Mouse (Mus musculus): Measurements from ENCODE around the gene Klf15. TPM values are rescaled to one million over a fixed set of nuclear protein-coding genes. Genes with fewer than 3 reads are reported as not detected.

The Klf15 gene
- total RNA-seq, 1 experiment: 6.4 TPM

- Histone ChIP-seq H3K4me1 (ENCODE audit: control insufficient read depth in 2 of 2, insufficient read depth in 2 of 2, low read length in 2 of 2, poor library complexity in 1 of 2) (peaks cover 0 to 5% of the 10 kb centered on the region in 2 experiments; a peak in 1 of 4 replicates), H3K36me3 (ENCODE audit: control insufficient read depth, insufficient read depth, low read length, poor library complexity, severe bottlenecking) (no peaks in the 10 kb centered on the region), H3K4me3 (ENCODE audit: insufficient read depth in 1 of 2, low read depth in 1 of 2, low read length in 2 of 2, poor library complexity in 1 of 2, severe bottlenecking in 1 of 2) (no peak overlapping the region), H3K27ac (ENCODE audit: insufficient read depth, low read depth, low read length, poor library complexity, severe bottlenecking) (no peak overlapping the region), H3K9me3 (ENCODE audit: control insufficient read depth, insufficient read depth, low read depth, low read length) (no peaks in the 10 kb centered on the region), H3K9ac (ENCODE audit: insufficient read depth, low read depth, low read length, poor library complexity, severe bottlenecking) (no peak overlapping the region)
- in situ Hi-C loops (cut with MboI; ENCODE audit: low sequenced_read_pairs in 2 of 2, unreplicated experiment in 2 of 2): no loop called here
- no peak for TF ChIP-seq ZNF384 (IDR thresholded peaks at IDR 0.05; ENCODE audit: low read depth, low read length)
- no peak for DNase-seq (ENCODE audit: low read depth, low spot score)
Measured at GRCm38 (mm10) chr6:90499509-90499908, 37.1 kb downstream of the Klf15 start.

- Histone ChIP-seq H3K9ac (ENCODE audit: insufficient read depth, low read depth, low read length, poor library complexity, severe bottlenecking) (no peak overlapping the region), H3K9me3 (ENCODE audit: control insufficient read depth, insufficient read depth, low read depth, low read length) (no peaks in the 10 kb centered on the region), H3K36me3 (ENCODE audit: control insufficient read depth, insufficient read depth, low read length, poor library complexity, severe bottlenecking) (no peaks in the 10 kb centered on the region), H3K4me3 (ENCODE audit: insufficient read depth in 1 of 2, low read depth in 1 of 2, low read length in 2 of 2, poor library complexity in 1 of 2, severe bottlenecking in 1 of 2) (no peak overlapping the region), H3K27ac (ENCODE audit: insufficient read depth, low read depth, low read length, poor library complexity, severe bottlenecking) (peak overlapping the region; percentile 29; the same call in 1 of the 2 replicates), H3K4me1 (ENCODE audit: control insufficient read depth in 2 of 2, insufficient read depth in 2 of 2, low read length in 2 of 2, poor library complexity in 1 of 2) (peaks cover 0 to 5% of the 10 kb centered on the region in 2 experiments; a peak in 2 of 4 replicates)
- DNase-seq (ENCODE audit: low read depth, low spot score): no peak
- TF ChIP-seq ZNF384 (IDR thresholded peaks at IDR 0.05; ENCODE audit: low read depth, low read length) (no peak), HCFC1 (IDR thresholded peaks at IDR 0.05; ENCODE audit: borderline replicate concordance, insufficient read depth, low read length) (no peak), CHD2 (IDR thresholded peaks at IDR 0.05; ENCODE audit: low read depth, low read length) (no peak), ZC3H11A (IDR thresholded peaks at IDR 0.05; ENCODE audit: borderline replicate concordance, low read depth, low read length) (no peak), MAFK (IDR thresholded peaks at IDR 0.05; ENCODE audit: insufficient read depth, low read depth, low read length) (no peak)
- in situ Hi-C loops (cut with MboI; ENCODE audit: low sequenced_read_pairs in 2 of 2, unreplicated experiment in 2 of 2): no loop called here
Measured at GRCm38 (mm10) chr6:90501222-90501940, 39.0 kb downstream of the Klf15 start.

- no peaks in the 10 kb centered on the region for H3K9me3 ChIP-seq (ENCODE audit: control insufficient read depth, insufficient read depth, low read depth, low read length)
- no peak overlapping the region for H3K9ac ChIP-seq (ENCODE audit: insufficient read depth, low read depth, low read length, poor library complexity, severe bottlenecking)
- no peak overlapping the region for H3K27ac ChIP-seq (ENCODE audit: insufficient read depth, low read depth, low read length, poor library complexity, severe bottlenecking)
- no peaks in the 10 kb centered on the region for H3K36me3 ChIP-seq (ENCODE audit: control insufficient read depth, insufficient read depth, low read length, poor library complexity, severe bottlenecking)
- H3K4me1 ChIP-seq (ENCODE audit: control insufficient read depth in 2 of 2, insufficient read depth in 2 of 2, low read length in 2 of 2, poor library complexity in 1 of 2): peaks cover 4 to 24% of the 10 kb centered on the region in 2 experiments
- TF ChIP-seq HCFC1 (IDR thresholded peaks at IDR 0.05; ENCODE audit: borderline replicate concordance, insufficient read depth, low read length): no peak
- TF ChIP-seq ZNF384 (IDR thresholded peaks at IDR 0.05; ENCODE audit: low read depth, low read length): no peak
- no peak for TF ChIP-seq ZC3H11A (IDR thresholded peaks at IDR 0.05; ENCODE audit: borderline replicate concordance, low read depth, low read length)
- TF ChIP-seq MAFK (IDR thresholded peaks at IDR 0.05; ENCODE audit: insufficient read depth, low read depth, low read length): no peak
- no peak for TF ChIP-seq CHD2 (IDR thresholded peaks at IDR 0.05; ENCODE audit: low read depth, low read length)
- no peak overlapping the region for H3K4me3 ChIP-seq (ENCODE audit: insufficient read depth in 1 of 2, low read depth in 1 of 2, low read length in 2 of 2, poor library complexity in 1 of 2, severe bottlenecking in 1 of 2)
- no peak for DNase-seq (ENCODE audit: low read depth, low spot score)
- in situ Hi-C loops (cut with MboI; ENCODE audit: low sequenced_read_pairs in 2 of 2, unreplicated experiment in 2 of 2): no loop called here
Measured at GRCm38 (mm10) chr6:90505906-90506305, 43.5 kb downstream of the Klf15 start.

DNA sequence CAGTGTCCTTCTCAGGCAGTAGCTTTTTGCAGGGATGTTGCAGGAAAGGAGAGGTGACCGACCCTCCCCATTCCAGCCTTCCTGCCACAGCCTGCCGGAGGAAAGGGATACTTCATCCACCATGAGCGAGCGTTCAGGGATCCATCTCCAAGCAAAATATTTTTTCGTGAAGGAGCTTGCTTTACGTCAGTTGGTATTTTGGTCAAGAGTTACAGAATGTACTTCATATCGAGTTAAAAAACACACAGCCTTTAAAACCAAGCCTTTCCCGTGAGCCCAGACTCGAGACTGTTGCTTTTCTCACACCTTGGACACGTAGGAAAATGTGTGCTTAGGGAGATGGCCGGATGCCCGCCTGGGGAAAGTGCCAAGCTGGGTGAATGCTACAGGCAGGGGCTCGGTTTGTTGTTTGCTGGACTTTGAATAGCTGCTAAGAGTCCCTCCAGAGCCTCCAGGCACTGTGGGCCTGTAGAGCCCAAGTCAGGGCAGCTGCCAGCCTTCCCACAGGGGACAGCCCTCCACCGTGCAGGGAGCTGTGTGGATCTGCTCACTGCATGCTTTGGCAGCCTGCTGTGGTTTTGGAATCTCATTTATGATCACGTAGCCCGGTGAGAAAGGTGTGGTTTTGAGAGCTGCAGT lies 44.4 kb downstream of the Klf15 start:
- Histone ChIP-seq H3K4me3 (ENCODE audit: insufficient read depth in 1 of 2, low read depth in 1 of 2, low read length in 2 of 2, poor library complexity in 1 of 2, severe bottlenecking in 1 of 2) (no peak overlapping the region), H3K9ac (ENCODE audit: insufficient read depth, low read depth, low read length, poor library complexity, severe bottlenecking) (no peak overlapping the region), H3K9me3 (ENCODE audit: control insufficient read depth, insufficient read depth, low read depth, low read length) (no peaks in the 10 kb centered on the region), H3K36me3 (ENCODE audit: control insufficient read depth, insufficient read depth, low read length, poor library complexity, severe bottlenecking) (no peaks in the 10 kb centered on the region), H3K27ac (ENCODE audit: insufficient read depth, low read depth, low read length, poor library complexity, severe bottlenecking) (peak overlapping the region; percentile 4; the same call in 1 of the 2 replicates), H3K4me1 (ENCODE audit: control insufficient read depth in 2 of 2, insufficient read depth in 2 of 2, low read length in 2 of 2, poor library complexity in 1 of 2) (peaks cover 4 to 24% of the 10 kb centered on the region in 2 experiments)
- TF ChIP-seq ZC3H11A (IDR thresholded peaks at IDR 0.05; ENCODE audit: borderline replicate concordance, low read depth, low read length): no peak
- no peak for TF ChIP-seq MAFK (IDR thresholded peaks at IDR 0.05; ENCODE audit: insufficient read depth, low read depth, low read length)
- TF ChIP-seq CHD2 (IDR thresholded peaks at IDR 0.05; ENCODE audit: low read depth, low read length): no peak
- no peak for TF ChIP-seq ZNF384 (IDR thresholded peaks at IDR 0.05; ENCODE audit: low read depth, low read length)
- TF ChIP-seq HCFC1 (IDR thresholded peaks at IDR 0.05; ENCODE audit: borderline replicate concordance, insufficient read depth, low read length): no peak
- in situ Hi-C loops (cut with MboI; ENCODE audit: low sequenced_read_pairs in 2 of 2, unreplicated experiment in 2 of 2): no loop called here
- no peak for DNase-seq (ENCODE audit: low read depth, low spot score)

All from ES-E14 (cell line).